Comparison of ENCODE assay signal across 11 mouse cellular contexts in the genomic region with DNA sequence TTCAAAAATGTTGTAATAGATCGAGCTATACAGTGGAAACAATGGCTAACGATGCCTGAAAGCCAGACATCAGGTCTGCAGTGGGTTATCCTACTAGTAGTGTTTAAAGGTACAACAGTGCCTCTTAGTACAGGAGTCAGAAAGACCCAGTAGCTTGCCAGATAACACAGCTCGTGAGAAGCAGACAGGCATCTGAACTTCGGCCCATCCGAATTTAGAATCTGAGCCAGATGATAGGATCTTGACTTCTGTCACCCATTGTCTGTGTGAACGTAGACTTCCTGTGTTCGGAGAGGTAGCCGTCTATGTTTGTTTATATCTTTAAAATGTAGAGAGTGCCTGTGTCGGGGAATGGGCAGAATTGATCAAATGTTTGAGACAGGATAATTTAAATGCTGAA.
"Had no signal": no experiment of that assay in that cellular context is flagged by ENCODE, and none has a peak within 500 bp of the region (broad histone marks: within the 10 kb centered on the region; RNA-seq: fewer than 3 reads in every experiment).

No protein-coding gene starts in this region.

- H3K9ac ChIP-seq: hindbrain, embryonic 15.5 days; limb, embryonic 13.5 days; lung, embryonic 15.5 days; midbrain, embryonic 15.5 days; neural tube, embryonic 12.5 days had no signal

- H3K36me3 ChIP-seq: hindbrain, embryonic 15.5 days; limb, embryonic 13.5 days; lung, embryonic 15.5 days; midbrain, embryonic 10.5 days; midbrain, embryonic 15.5 days; neural tube, embryonic 12.5 days had no signal

- ATAC-seq: inflammation-experienced regulatory T-cells, adult 6 months; midbrain, embryonic 15.5 days had no signal

- H3K4me1 ChIP-seq: hindbrain, embryonic 15.5 days; neural tube, embryonic 12.5 days had no signal

- H3K4me2 ChIP-seq: hindbrain, embryonic 15.5 days; limb, embryonic 13.5 days; liver, embryonic 11.5 days; lung, embryonic 15.5 days; midbrain, embryonic 15.5 days; neural tube, embryonic 12.5 days had no signal

- DNase-seq: kidney, postnatal 25 days; layer of hippocampus, adult 9-11 months; layer of hippocampus, postnatal 36 days had no signal

- H3K27me3 ChIP-seq: hindbrain, embryonic 15.5 days; lung, embryonic 15.5 days; midbrain, embryonic 15.5 days; neural tube, embryonic 12.5 days had no signal

- H3K27ac ChIP-seq: hindbrain, embryonic 15.5 days; limb, embryonic 13.5 days; lung, embryonic 15.5 days; midbrain, embryonic 10.5 days; midbrain, embryonic 15.5 days; neural tube, embryonic 12.5 days had no signal

- H3K4me3 ChIP-seq: hindbrain, embryonic 15.5 days; limb, embryonic 13.5 days; lung, embryonic 15.5 days; midbrain, embryonic 10.5 days; midbrain, embryonic 15.5 days; neural tube, embryonic 12.5 days had no signal

- H3K9me3 ChIP-seq: hindbrain, embryonic 15.5 days; limb, embryonic 13.5 days; lung, embryonic 15.5 days; midbrain, embryonic 10.5 days; midbrain, embryonic 15.5 days; neural tube, embryonic 12.5 days had no signal
